Mouse (Mus musculus): ENCODE measurements around the gene Nbas. TPM values are rescaled to one million over a fixed set of nuclear protein-coding genes. Genes with fewer than 3 reads are reported as not detected.

Gene Nbas
- polyA plus RNA-seq, 1 experiment from 2014 or later: 21.9 TPM

DNA sequence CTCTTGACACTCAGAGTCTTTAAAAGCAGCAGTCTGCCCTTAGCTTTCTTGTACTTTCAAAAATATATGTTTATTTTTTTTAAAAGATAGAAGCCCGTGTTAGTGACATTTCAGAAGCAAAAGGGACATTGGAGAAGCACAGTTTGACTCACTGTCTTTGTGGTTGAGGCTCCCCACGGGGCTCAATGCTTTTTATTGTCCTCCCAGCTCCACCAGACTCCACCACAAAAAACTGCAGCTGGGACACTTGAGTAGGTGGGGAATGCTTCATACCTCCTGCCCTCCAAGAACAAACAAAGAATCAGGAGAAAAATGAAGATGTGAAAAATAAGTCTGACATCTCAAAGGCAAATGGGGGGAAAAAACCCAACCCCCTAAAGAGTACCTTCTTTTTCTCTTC, 344.1 kb downstream of the Nbas start:
- ATAC-seq (ENCODE audit: low FRiP score) (no peak), DNase-seq (ENCODE audit: low spot score) (no peak)
- Histone ChIP-seq H3K4me2 (replicated peaks) (no peak overlapping the region), H3K27ac (no peak overlapping the region; the same call in 1 of the 2 replicates), H3K9me3 (ENCODE audit: control insufficient read depth, low read length) (no peaks in the 10 kb centered on the region), H3K36me3 (replicated peaks; ENCODE audit: control insufficient read depth, insufficient read depth) (no peaks in the 10 kb centered on the region), H3K4me3 (replicated peaks; ENCODE audit: low read length) (no peak overlapping the region), H3K4me1 (replicated peaks; ENCODE audit: control insufficient read depth, insufficient read depth, low read length) (peaks cover 3% of the 10 kb centered on the region; the same call in 1 of the 2 replicates), H3K9ac (no peak overlapping the region), H3K27me3 (ENCODE audit: control insufficient read depth, insufficient read depth, low read length) (no peaks in the 10 kb centered on the region)
- 15% methylated on average over 2 of the region's 2 CpGs for WGBS

DNA sequence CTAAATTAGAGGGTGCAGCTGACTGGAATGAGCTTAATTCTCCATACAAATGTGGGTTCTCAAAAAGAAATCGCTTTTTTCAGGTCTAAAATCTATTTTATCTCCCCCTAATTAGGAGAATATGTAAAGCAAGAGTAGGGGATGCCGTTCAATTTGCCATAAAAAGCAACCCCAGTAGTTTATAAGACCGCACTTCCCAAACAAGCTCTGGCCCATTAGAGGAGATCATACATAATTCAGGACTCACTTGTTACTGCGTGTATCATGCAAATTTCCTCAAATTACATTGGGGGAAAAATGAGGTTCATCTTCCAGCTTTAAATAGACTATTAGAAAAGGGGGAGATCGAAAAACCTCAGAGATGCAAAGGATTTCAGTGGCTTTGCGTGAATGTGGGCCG, 346.7 kb downstream of the Nbas start:
- ATAC-seq (ENCODE audit: low FRiP score): no peak
- no peak for DNase-seq (ENCODE audit: low spot score)
- no peaks in the 10 kb centered on the region for H3K9me3 ChIP-seq (ENCODE audit: control insufficient read depth, low read length)
- H3K4me3 ChIP-seq (replicated peaks; ENCODE audit: low read length): no peak overlapping the region
- H3K4me2 ChIP-seq (replicated peaks): no peak overlapping the region
- H3K4me1 ChIP-seq (replicated peaks; ENCODE audit: control insufficient read depth, insufficient read depth, low read length): peaks cover 3% of the 10 kb centered on the region; the same call in 1 of the 2 replicates
- H3K9ac ChIP-seq: no peak overlapping the region
- H3K36me3 ChIP-seq (replicated peaks; ENCODE audit: control insufficient read depth, insufficient read depth): no peaks in the 10 kb centered on the region
- H3K27ac ChIP-seq: no peak overlapping the region
- H3K27me3 ChIP-seq (ENCODE audit: control insufficient read depth, insufficient read depth, low read length): no peaks in the 10 kb centered on the region
- WGBS: 80% methylated on average over 7 of the region's 7 CpGs

DNA sequence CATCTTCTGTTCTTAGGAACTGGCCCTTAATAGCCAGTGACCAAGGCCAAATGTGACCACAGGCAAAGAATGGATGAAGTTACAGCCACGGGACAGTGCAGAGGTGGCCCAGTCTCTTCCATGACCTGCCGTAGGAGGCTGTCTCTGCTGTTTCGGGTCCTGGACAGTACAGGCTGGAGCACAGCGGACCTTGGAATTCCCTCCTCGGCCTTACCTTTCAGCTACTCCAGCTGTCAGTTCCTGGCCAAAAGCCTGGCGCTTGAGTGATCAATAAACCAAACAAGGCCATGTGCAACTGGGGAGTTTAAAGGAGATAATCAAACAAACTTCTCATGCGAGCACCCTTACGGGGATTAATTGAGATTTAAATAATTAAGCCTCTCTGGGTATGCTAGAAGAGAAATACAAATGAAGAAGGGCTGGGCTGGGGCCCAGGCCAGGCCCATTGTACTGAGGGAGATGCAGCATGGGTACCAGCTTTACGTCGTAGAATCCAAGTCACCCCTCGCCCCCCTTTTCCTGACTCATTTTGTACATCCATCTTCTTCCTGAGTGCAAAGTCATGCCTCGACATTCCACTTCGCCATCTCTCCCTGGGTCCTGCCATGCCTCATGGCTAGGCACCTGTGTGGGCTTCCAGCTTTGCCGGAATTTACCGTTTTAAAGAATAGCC, 353.4 kb downstream of the Nbas start:
- peaks cover 3% of the 10 kb centered on the region; the same call in 1 of the 2 replicates for H3K4me1 ChIP-seq (replicated peaks; ENCODE audit: control insufficient read depth, insufficient read depth, low read length)
- no peak overlapping the region for H3K4me2 ChIP-seq (replicated peaks)
- no peak overlapping the region for H3K27ac ChIP-seq
- ATAC-seq (ENCODE audit: low FRiP score) (peak; percentile 27; the same call in 1 of the 2 replicates), DNase-seq (ENCODE audit: low spot score) (no peak)
- H3K4me3 ChIP-seq (replicated peaks; ENCODE audit: low read length): no peak overlapping the region
- 81% methylated on average over 15 of the region's 15 CpGs for WGBS
- no peaks in the 10 kb centered on the region for H3K36me3 ChIP-seq (replicated peaks; ENCODE audit: control insufficient read depth, insufficient read depth)
- no peaks in the 10 kb centered on the region for H3K9me3 ChIP-seq (ENCODE audit: control insufficient read depth, low read length)
- no peaks in the 10 kb centered on the region for H3K27me3 ChIP-seq (ENCODE audit: control insufficient read depth, insufficient read depth, low read length)
- no peak overlapping the region for H3K9ac ChIP-seq

DNA sequence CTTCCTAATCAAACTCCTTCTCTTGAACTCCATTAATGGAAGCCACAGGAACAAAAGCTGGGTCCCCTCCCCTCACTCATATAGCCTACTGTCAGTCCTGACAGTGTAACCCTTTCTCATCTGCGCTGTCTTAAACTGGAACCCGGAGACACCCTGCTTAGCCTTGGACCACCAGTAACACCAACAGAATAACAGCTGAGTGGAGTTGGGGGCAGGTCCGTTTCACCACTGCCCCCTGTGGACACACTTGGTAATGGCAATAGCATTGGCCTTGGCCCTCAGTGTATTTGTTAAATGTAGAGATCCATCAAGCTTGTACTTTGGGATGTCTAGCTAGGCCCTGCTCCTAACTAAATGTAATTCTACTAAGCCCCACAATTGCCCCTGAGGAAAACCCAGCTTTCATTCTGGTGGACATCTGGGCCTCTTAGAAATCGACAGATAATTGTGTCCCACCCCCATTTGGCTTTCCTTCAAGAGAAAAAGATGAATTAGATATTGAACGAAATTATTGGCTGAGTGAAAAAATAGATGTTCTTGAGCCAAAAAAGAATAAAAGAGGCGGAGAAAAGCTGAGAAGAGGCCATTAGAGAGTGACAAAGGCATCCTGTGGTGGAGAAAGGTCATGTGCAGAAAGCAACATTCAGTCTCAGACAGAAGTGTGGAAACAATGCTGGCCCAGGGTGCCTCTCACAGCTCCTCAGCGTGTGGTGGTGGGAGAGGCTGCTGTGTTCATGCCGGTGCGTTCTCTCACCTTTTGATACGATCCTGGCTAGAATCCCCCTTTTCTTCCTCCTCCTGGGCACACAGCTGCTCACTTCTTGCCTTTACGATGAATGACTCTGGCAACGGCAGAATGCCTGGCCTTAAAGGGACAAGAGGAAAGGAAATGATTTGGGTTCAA, 358.1 kb downstream of the Nbas start:
- Histone ChIP-seq H3K4me2 (replicated peaks) (no peak overlapping the region), H3K36me3 (replicated peaks; ENCODE audit: control insufficient read depth, insufficient read depth) (no peaks in the 10 kb centered on the region), H3K27ac (0 out of 2 replicates have a peak overlapping the region, but pooled peaks have one; percentile 8), H3K4me1 (replicated peaks; ENCODE audit: control insufficient read depth, insufficient read depth, low read length) (peaks cover 5% of the 10 kb centered on the region; the same call in 1 of the 2 replicates), H3K4me3 (replicated peaks; ENCODE audit: low read length) (no peak overlapping the region), H3K9me3 (ENCODE audit: control insufficient read depth, low read length) (no peaks in the 10 kb centered on the region), H3K27me3 (ENCODE audit: control insufficient read depth, insufficient read depth, low read length) (no peaks in the 10 kb centered on the region), H3K9ac (no peak overlapping the region)
- DNase-seq (ENCODE audit: low spot score) (no peak), ATAC-seq (ENCODE audit: low FRiP score) (peak; percentile 34; the same call in 1 of the 2 replicates)
- 39% methylated on average over 12 of the region's 12 CpGs for WGBS

Other genes with a start within 250 kb of the Nbas start
- gene Ddx1, start 19.9 kb upstream of the Nbas start, polyA plus RNA-seq (2014; fragmentation: Nextera tagmentation; extraction: Ambion mirVana): 144 and 160 TPM in 2 replicates